Mouse (Mus musculus): Measurements from ENCODE around the gene Vwa7.
"Not testable (repeated sequence)": the region's sequence is repeated elsewhere in the genome, so short reads cannot be mapped to it uniquely, and the experiment has no call there.

Gene Vwa7

DNA sequence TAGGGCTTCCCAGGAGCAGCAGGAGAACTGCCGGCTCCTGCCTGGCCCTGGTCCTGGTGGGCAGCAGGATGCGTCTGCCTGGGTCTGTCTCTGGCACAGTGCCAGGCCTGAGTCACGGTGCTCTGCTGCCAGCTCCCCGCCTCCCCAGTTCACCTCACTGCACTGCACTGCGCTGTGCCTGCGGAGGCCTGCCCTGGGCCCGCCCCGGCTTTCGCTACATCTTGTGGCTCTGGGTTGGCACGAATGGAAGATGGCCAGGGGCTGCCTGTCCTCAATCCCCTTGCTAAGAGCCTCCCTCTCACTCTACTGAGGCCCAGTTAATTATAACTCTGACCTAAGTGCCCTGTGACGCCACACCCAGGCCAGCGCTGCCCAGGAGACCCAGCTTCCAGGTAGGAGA is at the start of gene Vwa7:
TSS of gene Vwa7 (plus strand) at position 204 of the 400 bp plus-strand sequence.
- no peak for DNase-seq (ENCODE audit: low spot score in 2 of 2)

DNA sequence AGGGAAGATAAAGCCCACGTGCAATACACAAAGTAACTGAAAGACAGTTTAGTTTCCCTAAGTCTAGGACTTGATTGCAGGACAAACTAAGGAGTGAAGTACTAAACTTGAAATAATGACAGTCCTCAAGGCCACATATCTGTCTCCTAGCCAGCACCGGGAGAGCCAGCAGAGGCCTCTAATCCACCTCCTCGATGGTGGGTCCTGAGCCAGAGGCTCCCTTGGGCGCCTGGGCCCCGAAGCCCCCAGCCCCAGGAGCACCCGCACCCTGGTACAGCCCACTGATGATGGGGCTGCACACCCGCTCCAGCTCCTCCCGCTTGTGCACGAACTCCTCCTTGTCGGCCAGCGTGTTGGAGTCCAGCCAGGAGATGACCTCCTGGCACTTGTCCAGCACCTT is 46.6 kb upstream of the Vwa7 start, which contains the start of gene Gm20481:
TSS of gene Gm20481 (plus strand) at position 91 of the 400 bp plus-strand sequence.
- DNase-seq (ENCODE audit: low spot score in 2 of 2) = not testable (repeated sequence)

DNA sequence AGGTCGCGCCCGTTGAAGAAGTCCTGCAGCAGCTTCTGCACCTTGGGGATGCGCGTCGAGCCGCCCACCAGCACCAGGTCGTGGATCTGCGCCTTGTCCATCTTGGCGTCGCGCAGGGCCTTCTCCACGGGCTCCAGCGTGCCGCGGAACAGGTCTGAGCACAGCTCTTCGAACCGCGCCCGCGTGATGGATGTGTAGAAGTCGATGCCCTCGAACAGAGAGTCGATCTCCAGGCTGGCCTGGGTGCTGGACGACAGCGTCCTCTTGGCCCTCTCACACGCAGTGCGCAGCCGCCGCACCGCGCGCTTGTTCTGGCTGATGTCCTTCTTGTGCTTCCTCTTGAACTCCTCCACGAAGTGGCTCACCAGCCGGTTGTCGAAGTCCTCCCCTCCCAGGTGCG is 45.5 kb upstream of the Vwa7 start:
- not testable (repeated sequence) for DNase-seq (ENCODE audit: low spot score in 2 of 2)

GRCm38 (mm10) chr17:34971694-34972068 is 44.7 kb upstream of the Vwa7 start:
- not testable (repeated sequence) for DNase-seq (ENCODE audit: low spot score in 2 of 2)

- peak; percentile 85 to 87 for DNase-seq (ENCODE audit: low spot score in 2 of 2)
Observed at GRCm38 (mm10) chr17:34972069-34972749, 44.2 kb upstream of the Vwa7 start, which contains the start of the genes Hspa1a and Hspa1l. Gene Hspa1a, minus strand, starts transcription at chr17:34972156. Gene Hspa1l, plus strand, starts transcription at chr17:34972703.

- DNase-seq (ENCODE audit: low spot score in 2 of 2) = no peak
Observed at GRCm38 (mm10) chr17:34975581-34976492, 40.5 kb upstream of the Vwa7 start.

DNA sequence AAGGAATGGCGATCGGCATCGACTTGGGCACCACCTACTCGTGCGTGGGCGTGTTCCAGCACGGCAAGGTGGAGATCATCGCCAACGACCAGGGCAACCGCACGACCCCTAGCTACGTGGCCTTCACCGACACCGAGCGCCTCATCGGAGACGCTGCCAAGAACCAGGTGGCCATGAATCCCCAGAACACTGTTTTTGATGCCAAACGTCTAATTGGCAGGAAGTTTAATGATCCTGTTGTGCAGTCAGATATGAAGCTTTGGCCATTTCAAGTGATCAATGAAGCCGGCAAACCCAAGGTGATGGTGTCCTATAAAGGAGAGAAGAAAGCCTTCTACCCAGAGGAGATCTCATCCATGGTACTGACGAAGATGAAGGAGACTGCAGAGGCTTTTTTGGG is 39.4 kb upstream of the Vwa7 start:
- no peak for DNase-seq (ENCODE audit: low spot score in 2 of 2)

DNA sequence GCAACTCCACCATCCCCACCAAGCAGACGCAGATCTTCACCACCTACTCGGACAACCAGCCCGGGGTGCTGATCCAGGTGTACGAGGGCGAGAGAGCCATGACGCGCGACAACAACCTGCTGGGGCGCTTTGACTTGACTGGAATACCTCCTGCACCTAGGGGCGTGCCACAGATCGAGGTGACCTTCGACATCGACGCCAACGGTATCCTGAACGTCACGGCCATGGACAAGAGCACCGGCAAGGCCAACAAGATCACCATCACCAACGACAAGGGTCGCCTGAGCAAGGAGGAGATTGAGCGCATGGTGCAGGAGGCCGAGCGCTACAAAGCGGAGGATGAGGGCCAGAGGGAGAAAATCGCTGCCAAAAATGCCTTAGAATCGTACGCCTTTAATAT is 38.1 kb upstream of the Vwa7 start:
- DNase-seq (ENCODE audit: low spot score in 2 of 2) = no peak

GRCm38 (mm10) chr17:34979631-34980030 is 36.7 kb upstream of the Vwa7 start:
- no peak for DNase-seq (ENCODE audit: low spot score in 2 of 2)

- peak in 1 of 2 experiments; percentile 57 for DNase-seq (ENCODE audit: low spot score in 2 of 2)
Observed at GRCm38 (mm10) chr17:34980655-34981054, 35.7 kb upstream of the Vwa7 start.

- DNase-seq (ENCODE audit: low spot score in 2 of 2) = peak; percentile 95 to 96
Observed at GRCm38 (mm10) chr17:34981690-34982180, 34.6 kb upstream of the Vwa7 start, which contains the start of gene Lsm2. Gene Lsm2, plus strand, starts transcription at chr17:34981862.

GRCm38 (mm10) chr17:34982328-34982727 is 34.1 kb upstream of the Vwa7 start:
- DNase-seq (ENCODE audit: low spot score in 2 of 2) = no peak

GRCm38 (mm10) chr17:34984218-34984617 is 32.2 kb upstream of the Vwa7 start:
- DNase-seq (ENCODE audit: low spot score in 2 of 2) = no peak

- DNase-seq (ENCODE audit: low spot score in 2 of 2) = no peak
Observed at GRCm38 (mm10) chr17:34994751-34995150, 21.6 kb upstream of the Vwa7 start.

- not testable (repeated sequence) for DNase-seq (ENCODE audit: low spot score in 2 of 2)
Observed at GRCm38 (mm10) chr17:34995192-34995591, 21.2 kb upstream of the Vwa7 start.

- not testable (repeated sequence) for DNase-seq (ENCODE audit: low spot score in 2 of 2)
Observed at GRCm38 (mm10) chr17:34995927-34996326, 20.5 kb upstream of the Vwa7 start.

GRCm38 (mm10) chr17:34996411-34997141 is 19.8 kb upstream of the Vwa7 start:
- no peak for DNase-seq (ENCODE audit: low spot score in 2 of 2)

DNA sequence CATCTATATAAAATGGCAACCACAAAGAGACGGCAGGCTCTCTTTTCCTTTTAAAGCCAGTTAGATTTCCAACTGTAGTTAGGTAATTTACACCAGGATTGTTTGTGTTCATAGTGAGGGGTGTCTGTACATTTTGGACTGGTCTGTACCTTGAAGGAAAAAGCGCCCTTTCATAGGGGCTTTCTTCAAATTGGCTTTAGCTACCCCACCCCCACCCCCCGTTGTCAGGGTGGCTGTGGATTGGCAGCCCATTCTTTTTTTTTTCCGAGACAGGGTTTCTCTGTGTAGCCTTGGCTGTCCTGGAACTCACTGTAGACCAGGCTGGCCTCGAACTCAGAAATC is 19.3 kb upstream of the Vwa7 start:
- DNase-seq (ENCODE audit: low spot score in 2 of 2) = no peak

GRCm38 (mm10) chr17:34998526-34999430 is 17.6 kb upstream of the Vwa7 start:
- no peak for DNase-seq (ENCODE audit: low spot score in 2 of 2)

GRCm38 (mm10) chr17:34999871-35000716 is 16.3 kb upstream of the Vwa7 start:
- not testable (repeated sequence) for DNase-seq (ENCODE audit: low spot score in 2 of 2)
